Mouse (Mus musculus): ENCODE measurements around the gene Atp1b1.

GRCm38 (mm10) chr1:164456065-164456464 is 2.1 kb downstream of the Atp1b1 start:
- TF ChIP-seq CTCF (IDR thresholded peaks at IDR 0.05; ENCODE audit: borderline replicate concordance, insufficient read depth, low read length) = no peak
- TF ChIP-seq POLR2A (IDR thresholded peaks at IDR 0.05; ENCODE audit: low read depth, low read length) = no peak
